Mouse (Mus musculus): Measurements from ENCODE around the gene Ing1. TPM values are rescaled to one million over a fixed set of nuclear protein-coding genes. Genes with fewer than 3 reads are reported as not detected.

Ing1 gene
- 40.2 TPM for polyA plus RNA-seq (2014; fragmentation: Illumina TruSeq; extraction: RNeasy Lipid Tissue Mini Kit (QIAGEN cat#74804); ENCODE audit: low read depth, low replicate concordance)

DNA sequence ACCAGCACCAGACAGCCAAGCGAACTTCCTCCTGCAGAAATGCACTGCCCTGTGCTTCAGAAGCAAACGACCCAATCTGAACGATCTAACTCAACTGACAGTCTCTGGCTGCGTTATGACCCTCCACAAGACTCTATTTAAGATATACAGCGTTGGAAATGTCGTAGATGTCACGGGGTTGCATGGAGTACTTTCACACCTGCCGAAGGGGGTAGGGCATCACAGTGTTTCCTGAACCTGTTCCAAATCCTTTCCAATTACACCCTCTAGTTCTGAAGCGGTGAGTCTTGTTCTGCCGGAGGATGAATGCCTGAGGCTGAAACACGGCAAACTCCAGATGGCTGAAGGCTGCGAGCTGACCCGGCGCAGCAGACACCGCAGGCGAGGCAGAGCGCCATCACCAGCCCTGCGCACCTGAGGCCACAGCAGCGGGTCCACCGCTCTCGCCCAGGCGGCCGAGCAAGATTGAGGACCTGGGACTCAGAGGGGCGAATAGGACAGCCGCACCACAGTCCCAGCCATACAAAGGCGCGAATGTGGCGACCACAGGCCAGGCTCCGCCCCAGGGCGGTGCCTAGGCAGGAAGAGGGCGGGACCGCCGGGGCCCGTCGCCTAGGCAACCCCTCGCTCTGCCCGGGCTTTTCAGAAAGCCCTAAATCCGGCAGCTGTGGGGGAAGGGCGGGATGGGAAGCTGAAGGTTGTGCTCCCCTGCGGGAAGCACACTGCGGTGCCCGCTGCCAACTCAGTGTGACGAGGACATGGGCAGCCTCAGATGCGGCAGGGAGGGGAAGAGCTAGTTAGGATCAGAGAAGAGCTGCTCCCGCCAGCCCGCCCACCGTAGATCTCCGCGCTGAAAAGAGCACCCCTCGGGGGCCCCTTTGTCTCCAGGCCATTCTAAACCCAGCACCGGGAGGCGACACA is at the start of gene Ing1:
Gene Ing1, plus strand, starts transcription at position 773 of the 921 bp plus-strand sequence.

DNA sequence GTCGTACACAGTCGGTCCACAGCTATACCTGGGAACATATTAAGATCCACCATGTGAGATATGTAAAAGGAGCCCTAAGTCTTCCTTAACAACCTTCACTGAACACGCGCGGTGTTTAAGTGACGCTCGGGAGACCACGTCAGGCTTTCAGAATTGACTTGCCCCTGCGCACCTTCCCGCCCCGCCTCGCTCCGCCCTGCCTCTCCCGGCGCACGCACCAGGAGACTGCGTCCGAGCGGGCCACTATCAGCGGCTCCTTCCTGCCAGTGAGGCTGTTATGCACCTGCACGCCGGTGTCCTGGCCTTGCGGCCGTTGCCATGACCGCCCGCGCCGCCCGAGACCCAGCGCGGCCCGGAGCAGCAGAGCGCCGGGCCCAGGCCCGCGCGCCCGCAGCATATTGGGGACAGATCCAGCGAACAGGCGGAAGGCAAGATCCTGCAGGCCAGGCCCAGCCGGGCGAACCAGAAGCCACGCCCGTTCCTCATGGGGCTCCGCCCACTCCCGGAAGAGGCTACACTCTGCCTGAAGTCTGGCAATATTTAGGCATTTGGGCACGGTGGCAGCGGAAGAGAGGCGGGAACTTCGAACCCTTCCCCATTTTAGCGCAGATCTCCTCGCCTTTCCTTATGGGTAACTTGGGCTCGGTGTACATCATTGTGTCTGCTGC is 5.0 kb upstream of the Ing1 start, which contains the start of gene Cars2:
Gene Cars2, minus strand, starts transcription at position 503 of the 668 bp plus-strand sequence.

Other genes with a start within 250 kb of the Ing1 start
- gene Col4a2, start 242.8 kb upstream of the Ing1 start, polyA plus RNA-seq (2014; fragmentation: Illumina TruSeq; extraction: RNeasy Lipid Tissue Mini Kit (QIAGEN cat#74804); ENCODE audit: low read depth, low replicate concordance), result 5.7 TPM
- gene Col4a1, start 242.7 kb upstream of the Ing1 start, polyA plus RNA-seq (2014; fragmentation: Illumina TruSeq; extraction: RNeasy Lipid Tissue Mini Kit (QIAGEN cat#74804); ENCODE audit: low read depth, low replicate concordance), result 94.4 TPM
- 2.2 TPM for gene Rab20, start 76.9 kb upstream of the Ing1 start, polyA plus RNA-seq (2014; fragmentation: Illumina TruSeq; extraction: RNeasy Lipid Tissue Mini Kit (QIAGEN cat#74804); ENCODE audit: low read depth, low replicate concordance)
- 14.6 TPM for gene Naxd, start 58.1 kb upstream of the Ing1 start, polyA plus RNA-seq (2014; fragmentation: Illumina TruSeq; extraction: RNeasy Lipid Tissue Mini Kit (QIAGEN cat#74804); ENCODE audit: low read depth, low replicate concordance)
- gene Cars2, start 4.8 kb upstream of the Ing1 start, polyA plus RNA-seq (2014; fragmentation: Illumina TruSeq; extraction: RNeasy Lipid Tissue Mini Kit (QIAGEN cat#74804); ENCODE audit: low read depth, low replicate concordance), result 8.8 TPM
- gene Ankrd10, start 80.2 kb downstream of the Ing1 start, polyA plus RNA-seq (2014; fragmentation: Illumina TruSeq; extraction: RNeasy Lipid Tissue Mini Kit (QIAGEN cat#74804); ENCODE audit: low read depth, low replicate concordance), result 43.1 TPM
- not detected for gene 1700016D06Rik, start 145.5 kb downstream of the Ing1 start, polyA plus RNA-seq (2014; fragmentation: Illumina TruSeq; extraction: RNeasy Lipid Tissue Mini Kit (QIAGEN cat#74804); ENCODE audit: low read depth, low replicate concordance)
- gene Arhgef7, start 172.2 kb downstream of the Ing1 start, polyA plus RNA-seq (2014; fragmentation: Illumina TruSeq; extraction: RNeasy Lipid Tissue Mini Kit (QIAGEN cat#74804); ENCODE audit: low read depth, low replicate concordance), result 13.5 TPM